Mouse (Mus musculus): Measurements from ENCODE around the gene Lrrc8e. TPM values are rescaled to one million over a fixed set of nuclear protein-coding genes. Genes with fewer than 3 reads are reported as not detected.

Lrrc8e gene
- polyA plus RNA-seq, 1 experiment = not detected

GRCm38 (mm10) chr8:4213210-4214005, 13.2 kb upstream of the Lrrc8e start:
- Histone ChIP-seq H3K4me3 (ENCODE audit: insufficient read depth, low read depth, low read length) (peak overlapping the region; percentile 59), H3K27ac (replicated peaks; ENCODE audit: low read depth, low read length) (peak overlapping the region; percentile 35; the same call in 1 of the 2 replicates), H3K4me1 (ENCODE audit: control insufficient read depth, insufficient read depth, insufficient read length, low read length) (peaks cover 10% of the 10 kb centered on the region)

DNA sequence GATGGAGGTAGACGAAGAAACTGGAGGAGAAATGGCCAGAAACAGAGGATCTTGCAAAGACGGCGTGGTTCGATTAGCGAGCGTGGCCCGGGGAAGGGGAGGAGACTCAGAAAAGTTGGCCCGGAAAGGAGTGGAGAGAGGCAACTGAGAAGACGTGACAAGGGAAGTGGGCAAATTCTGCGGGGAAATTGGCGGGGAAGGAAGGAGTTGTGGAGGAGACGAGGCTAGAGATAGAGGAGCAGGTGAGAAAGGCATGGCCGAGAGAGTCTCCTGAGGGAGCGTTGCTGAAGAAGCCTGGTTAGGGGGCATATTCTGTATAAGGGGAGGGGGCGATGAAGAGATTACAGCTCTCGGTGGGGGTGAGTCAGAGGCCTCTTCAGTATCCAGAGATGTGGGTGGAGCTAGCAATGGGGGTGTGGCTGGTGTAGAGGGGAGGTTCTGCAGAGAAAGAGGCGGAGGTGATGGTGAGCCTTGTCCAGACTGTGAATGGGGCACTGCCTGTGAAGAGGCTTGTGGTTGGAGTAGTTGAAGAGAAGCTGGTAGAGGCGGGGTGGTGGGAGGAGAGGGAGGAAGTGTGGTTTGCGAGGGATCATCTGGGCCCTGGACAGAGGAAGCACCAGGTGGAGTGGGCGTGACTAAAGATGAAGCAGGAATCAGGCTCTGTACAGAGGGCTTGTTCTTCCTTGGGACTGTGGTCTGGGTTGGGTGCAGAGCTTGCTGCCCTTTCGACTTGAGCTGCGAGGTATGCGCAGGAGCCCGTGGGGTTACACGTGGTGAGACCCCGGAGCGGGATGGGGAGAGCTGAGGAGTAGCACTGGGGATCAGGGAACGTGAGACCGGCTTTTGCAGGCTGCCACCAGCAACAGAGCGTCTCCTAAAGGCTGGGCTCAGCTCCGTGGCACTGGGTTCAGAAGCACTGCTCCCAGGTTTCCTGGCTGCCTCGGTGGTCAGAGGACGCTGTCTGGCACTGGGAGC, 12.3 kb upstream of the Lrrc8e start:
- Histone ChIP-seq H3K27ac (replicated peaks; ENCODE audit: low read depth, low read length) (peak overlapping the region; percentile 35; the same call in 1 of the 2 replicates), H3K4me3 (ENCODE audit: insufficient read depth, low read depth, low read length) (peak overlapping the region; percentile 59), H3K4me1 (ENCODE audit: control insufficient read depth, insufficient read depth, insufficient read length, low read length) (peaks cover 10% of the 10 kb centered on the region)

DNA sequence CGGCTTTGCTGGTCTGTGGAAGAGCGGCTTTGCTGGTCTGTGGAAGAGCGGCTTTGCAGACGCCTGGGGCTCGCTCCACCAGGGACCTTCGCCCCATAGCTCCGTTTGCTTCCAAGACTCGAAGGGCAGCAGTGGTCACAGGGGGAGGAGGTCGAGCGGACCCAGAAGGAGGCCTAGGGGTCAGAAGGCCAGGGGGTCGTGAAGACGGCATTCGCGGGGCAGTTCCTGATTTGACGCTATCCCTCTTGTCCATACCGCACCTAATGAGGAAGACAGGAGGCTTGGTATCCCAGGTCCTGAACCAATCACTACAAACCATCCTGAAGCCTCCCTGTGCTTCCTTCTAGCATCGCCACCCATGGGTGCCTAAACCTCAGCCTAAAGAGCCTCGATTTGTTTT, 10.3 kb upstream of the Lrrc8e start:
- no peak overlapping the region for H3K27ac ChIP-seq (replicated peaks; ENCODE audit: low read depth, low read length)
- H3K4me3 ChIP-seq (ENCODE audit: insufficient read depth, low read depth, low read length) = no peak overlapping the region
- H3K4me1 ChIP-seq (ENCODE audit: control insufficient read depth, insufficient read depth, insufficient read length, low read length) = peaks cover 10% of the 10 kb centered on the region

DNA sequence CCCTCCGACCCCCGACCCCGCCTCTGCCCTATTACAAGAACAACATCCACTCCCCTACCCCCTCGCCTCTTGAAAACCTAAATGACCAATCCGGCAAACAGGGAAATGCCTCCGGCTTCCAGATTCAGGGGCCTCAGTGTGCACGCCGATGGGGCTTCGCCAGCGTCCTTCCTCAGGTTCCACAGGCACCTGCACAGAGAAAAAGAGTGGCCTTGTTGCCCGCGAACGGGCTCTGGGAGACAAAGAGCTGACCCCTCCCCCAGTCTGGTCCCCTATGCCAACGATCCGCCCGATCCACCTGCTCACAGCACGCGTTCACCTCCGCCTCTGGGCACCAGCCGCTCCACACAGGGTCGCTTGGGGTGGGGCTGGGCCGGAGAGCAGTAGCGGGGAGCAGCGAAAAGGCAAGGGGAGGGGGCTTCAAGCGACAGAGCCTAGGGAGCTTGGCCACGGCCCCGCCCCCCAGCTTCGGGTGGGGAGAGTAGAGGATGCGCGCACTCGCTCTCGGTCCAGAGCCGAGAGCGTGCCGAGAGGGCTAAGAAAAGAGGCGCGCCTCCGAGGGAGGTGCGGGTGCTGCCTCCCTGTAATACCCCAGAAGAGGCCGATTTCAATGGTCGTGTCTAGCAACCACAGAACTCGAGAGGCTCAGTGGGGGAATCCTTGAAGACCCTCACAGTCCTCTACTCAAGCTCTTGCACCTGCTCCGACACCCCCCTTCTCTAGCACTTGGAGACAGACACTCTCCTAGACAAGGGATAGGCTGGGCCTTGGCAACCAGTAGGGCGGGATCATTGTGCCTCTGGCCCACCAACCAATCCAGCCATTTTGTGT, 9.6 kb upstream of the Lrrc8e start, which contains the start of gene Prr36:
TSS of gene Prr36 (minus strand) at position 669 of the 831 bp plus-strand sequence.
- Histone ChIP-seq H3K4me3 (ENCODE audit: insufficient read depth, low read depth, low read length) (no peak within 1 kb of the TSS), H3K4me1 (ENCODE audit: control insufficient read depth, insufficient read depth, insufficient read length, low read length) (peaks cover 10% of the 10 kb centered on the region), H3K27ac (replicated peaks; ENCODE audit: low read depth, low read length) (no peak within 1 kb of the TSS)

GRCm38 (mm10) chr8:4219617-4220016, 7.0 kb upstream of the Lrrc8e start:
- H3K4me3 ChIP-seq (ENCODE audit: insufficient read depth, low read depth, low read length) = no peak overlapping the region
- H3K27ac ChIP-seq (replicated peaks; ENCODE audit: low read depth, low read length) = no peak overlapping the region
- H3K4me1 ChIP-seq (ENCODE audit: control insufficient read depth, insufficient read depth, insufficient read length, low read length) = peaks cover under 1% of the 10 kb centered on the region; the same call in 1 of the 2 replicates

DNA sequence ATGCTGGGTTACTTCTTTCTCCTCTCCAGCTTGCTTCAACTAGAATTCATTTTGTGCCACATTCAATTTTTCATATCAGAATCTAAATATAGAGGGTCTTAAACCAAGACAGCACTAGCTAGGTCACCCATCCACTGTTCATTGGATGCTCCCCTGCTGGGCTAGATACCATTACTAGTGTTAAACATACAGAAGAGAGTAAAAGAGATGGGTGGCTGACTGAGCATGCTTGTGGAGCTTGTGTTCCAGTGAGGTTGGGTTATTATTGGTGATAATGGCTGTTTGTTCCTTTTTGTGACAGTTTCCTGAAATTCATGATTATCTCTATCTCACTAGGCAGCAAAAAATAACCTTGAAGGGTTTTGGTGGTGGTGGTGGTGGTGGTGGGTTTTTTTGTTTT, 4.6 kb upstream of the Lrrc8e start:
- Histone ChIP-seq H3K4me1 (ENCODE audit: control insufficient read depth, insufficient read depth, insufficient read length, low read length) (no peaks in the 10 kb centered on the region), H3K4me3 (ENCODE audit: insufficient read depth, low read depth, low read length) (no peak overlapping the region), H3K27ac (replicated peaks; ENCODE audit: low read depth, low read length) (no peak overlapping the region)

- H3K27ac ChIP-seq (replicated peaks; ENCODE audit: low read depth, low read length) = no peak overlapping the region
- H3K4me1 ChIP-seq (ENCODE audit: control insufficient read depth, insufficient read depth, insufficient read length, low read length) = no peaks in the 10 kb centered on the region
- no peak overlapping the region for H3K4me3 ChIP-seq (ENCODE audit: insufficient read depth, low read depth, low read length)
These were observed 304 bp upstream of the Lrrc8e start for GRCm38 (mm10) chr8:4226323-4226722.

DNA sequence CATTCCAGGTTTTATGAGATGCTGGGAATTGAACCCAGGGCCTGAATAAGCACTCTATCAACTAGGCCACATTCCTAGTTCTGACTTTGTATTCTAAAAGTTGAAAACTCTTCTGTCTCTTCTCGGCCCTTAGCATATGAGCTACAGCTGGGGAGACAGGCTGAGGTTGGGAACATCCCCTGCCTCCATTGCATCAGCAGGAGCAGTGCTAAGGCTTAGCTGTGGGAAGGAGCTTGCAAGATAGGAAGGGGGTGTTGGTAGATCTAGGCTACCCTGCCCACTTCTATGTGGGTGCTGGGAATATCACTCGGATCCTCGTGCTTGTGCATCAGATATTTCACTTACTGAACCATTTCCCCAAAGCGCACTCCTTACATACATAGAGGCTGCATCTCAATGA, 1.3 kb downstream of the Lrrc8e start:
- H3K27ac ChIP-seq (replicated peaks; ENCODE audit: low read depth, low read length) = no peak overlapping the region
- H3K4me1 ChIP-seq (ENCODE audit: control insufficient read depth, insufficient read depth, insufficient read length, low read length) = no peaks in the 10 kb centered on the region

DNA sequence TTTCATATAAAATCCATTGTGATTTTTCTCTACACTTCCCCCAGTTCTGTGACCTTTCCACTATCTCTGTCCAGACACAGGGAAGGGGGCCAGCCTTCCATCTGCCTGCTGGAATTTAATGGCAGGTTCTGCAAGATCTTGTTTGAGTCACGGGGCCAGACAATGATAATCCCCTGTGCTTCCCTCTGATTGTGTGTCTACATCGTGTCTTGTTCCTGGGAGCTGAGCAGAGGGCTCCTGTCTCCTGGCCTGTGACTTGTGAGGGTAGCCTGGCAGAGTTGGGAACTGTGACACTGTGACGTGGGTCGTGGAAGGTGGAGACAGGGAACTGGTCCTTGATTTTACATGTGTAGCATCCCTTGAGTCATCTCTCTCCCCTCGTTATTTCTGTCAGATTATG, 3.2 kb downstream of the Lrrc8e start:
- Histone ChIP-seq H3K4me3 (ENCODE audit: insufficient read depth, low read depth, low read length) (no peak overlapping the region), H3K27ac (replicated peaks; ENCODE audit: low read depth, low read length) (no peak overlapping the region), H3K4me1 (ENCODE audit: control insufficient read depth, insufficient read depth, insufficient read length, low read length) (no peaks in the 10 kb centered on the region)

More for the DNA sequence above, 1.3 kb downstream of the Lrrc8e start:
- no peak overlapping the region for H3K4me3 ChIP-seq (ENCODE audit: insufficient read depth, low read depth, low read length)

DNA sequence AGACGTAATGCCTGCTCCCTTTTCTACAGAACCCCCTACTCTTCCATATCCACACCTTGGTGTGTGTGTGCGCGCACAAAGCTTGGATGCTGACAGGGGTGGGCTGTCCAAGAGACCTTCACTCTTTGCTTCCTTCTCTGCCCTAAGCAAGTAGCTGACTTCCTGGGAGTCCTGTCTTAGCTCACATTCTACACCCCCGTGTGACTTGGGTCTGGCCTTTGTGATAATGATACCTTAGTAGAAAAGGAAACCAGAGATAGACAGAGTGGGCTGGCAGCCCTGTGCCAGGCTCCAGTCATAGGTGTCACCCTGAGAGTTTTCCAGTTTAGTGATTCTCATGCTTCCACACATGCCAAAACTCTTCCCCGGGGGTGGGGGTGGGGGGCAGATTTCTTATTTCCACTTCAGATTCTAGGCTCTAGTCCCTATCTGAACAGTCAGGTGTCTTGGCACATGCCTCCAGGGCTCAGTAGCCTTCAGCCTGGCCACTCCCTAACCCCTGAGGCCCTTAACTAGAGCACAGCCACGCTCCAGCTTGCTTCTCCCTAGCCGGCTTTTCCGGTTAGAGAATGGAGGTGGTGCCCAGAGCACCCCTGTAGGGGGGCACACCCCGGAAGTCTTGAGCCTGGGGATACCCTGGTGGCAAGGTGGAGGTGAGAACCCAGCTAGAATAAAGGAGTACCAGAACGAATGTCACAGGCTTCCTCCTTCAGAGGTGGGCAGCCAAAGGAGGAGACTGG, 4.2 kb downstream of the Lrrc8e start:
- no peaks in the 10 kb centered on the region for H3K4me1 ChIP-seq (ENCODE audit: control insufficient read depth, insufficient read depth, insufficient read length, low read length)
- no peak overlapping the region for H3K27ac ChIP-seq (replicated peaks; ENCODE audit: low read depth, low read length)
- no peak overlapping the region for H3K4me3 ChIP-seq (ENCODE audit: insufficient read depth, low read depth, low read length)

- Histone ChIP-seq H3K4me3 (ENCODE audit: insufficient read depth, low read depth, low read length) (peak overlapping the region; percentile 65), H3K4me1 (ENCODE audit: control insufficient read depth, insufficient read depth, insufficient read length, low read length) (peaks cover 5% of the 10 kb centered on the region), H3K27ac (replicated peaks; ENCODE audit: low read depth, low read length) (peak overlapping the region; percentile 89)
These were observed 11.3 kb downstream of the Lrrc8e start for GRCm38 (mm10) chr8:4237814-4238433.

DNA sequence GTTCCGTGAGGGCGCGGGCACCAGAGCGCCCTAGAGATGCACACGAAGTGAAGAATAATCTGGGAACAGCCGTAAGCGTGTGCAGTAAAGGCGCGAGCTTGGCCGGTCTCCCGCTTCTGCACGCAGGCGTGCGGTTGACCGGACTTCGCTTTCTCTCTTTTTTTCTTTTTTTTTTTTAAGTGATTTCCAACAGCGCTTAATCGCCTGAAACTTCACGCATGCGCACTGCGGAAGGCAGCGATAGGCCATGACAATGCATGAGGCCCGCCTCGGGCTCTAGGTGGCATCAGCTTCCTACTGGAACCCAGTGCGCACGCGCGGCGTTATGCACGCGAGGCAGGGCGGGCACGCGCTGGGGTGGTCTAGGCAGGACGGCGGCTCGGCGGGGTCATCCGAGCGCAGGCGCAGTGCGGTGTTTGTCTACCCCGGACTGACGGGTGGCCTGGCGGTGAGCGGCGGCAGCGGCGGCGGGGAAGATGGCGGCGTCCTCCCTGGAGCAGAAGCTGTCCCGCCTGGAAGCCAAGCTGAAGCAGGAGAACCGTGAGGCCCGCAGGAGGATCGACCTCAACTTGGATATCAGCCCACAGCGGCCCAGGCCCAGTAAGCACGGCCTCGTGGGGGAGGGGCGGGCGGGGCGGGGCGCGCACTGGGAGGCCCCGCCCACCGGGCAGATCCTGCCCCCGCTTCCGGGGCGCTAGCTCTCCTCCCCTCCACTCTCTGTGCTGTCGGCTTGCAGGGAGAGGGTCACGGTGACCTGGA, 12.0 kb downstream of the Lrrc8e start, which contains the start of the genes Map2k7 and Gm49320:
TSS of gene Map2k7 (plus strand) at position 307 of the 759 bp plus-strand sequence.
TSS of gene Gm49320 (plus strand) at position 432 of the 759 bp plus-strand sequence.
- peak within 1 kb of the TSS; percentile 89 for H3K27ac ChIP-seq (replicated peaks; ENCODE audit: low read depth, low read length)
- H3K4me1 ChIP-seq (ENCODE audit: control insufficient read depth, insufficient read depth, insufficient read length, low read length) = peaks cover 5% of the 10 kb centered on the region
- H3K4me3 ChIP-seq (ENCODE audit: insufficient read depth, low read depth, low read length) = peak within 1 kb of the TSS; percentile 77

All from brown adipose tissue, adult 24 weeks (tissue).